Mouse (Mus musculus) retina, embryonic 14.5 days (tissue): ENCODE data around the gene Arhgap15.

ENCODE experiments used
- DNase-seq: peaks from one replicate; pipeline ENCODE4 v3.0.0-alpha.2; 2015; ENCODE audit warnings: low spot score

Arhgap15 gene

GRCm38 (mm10) chr2:44111276-44111675, 362.7 kb downstream of the Arhgap15 start:
- DNase-seq = no peak

- DNase-seq = no peak
Measured at GRCm38 (mm10) chr2:44112990-44113798, 364.6 kb downstream of the Arhgap15 start.

GRCm38 (mm10) chr2:44114296-44114695, 365.7 kb downstream of the Arhgap15 start:
- no peak for DNase-seq

GRCm38 (mm10) chr2:44121162-44121561, 372.5 kb downstream of the Arhgap15 start:
- DNase-seq = no peak

- no peak for DNase-seq
Measured at GRCm38 (mm10) chr2:44123246-44123645, 374.6 kb downstream of the Arhgap15 start.

- DNase-seq = no peak
Measured at GRCm38 (mm10) chr2:44124093-44124492, 375.5 kb downstream of the Arhgap15 start.

GRCm38 (mm10) chr2:44124683-44125082, 376.1 kb downstream of the Arhgap15 start:
- no peak for DNase-seq

GRCm38 (mm10) chr2:44126044-44126695, 377.5 kb downstream of the Arhgap15 start:
- no peak for DNase-seq

GRCm38 (mm10) chr2:44129533-44129932, 380.9 kb downstream of the Arhgap15 start:
- no peak for DNase-seq

GRCm38 (mm10) chr2:44131271-44131670, 382.6 kb downstream of the Arhgap15 start:
- DNase-seq = no peak

- DNase-seq = no peak
Measured at GRCm38 (mm10) chr2:44134796-44135195, 386.2 kb downstream of the Arhgap15 start.

- no peak for DNase-seq
Measured at GRCm38 (mm10) chr2:44140455-44140854, 391.8 kb downstream of the Arhgap15 start.

GRCm38 (mm10) chr2:44142152-44142551, 393.5 kb downstream of the Arhgap15 start:
- no peak for DNase-seq

- no peak for DNase-seq
Measured at GRCm38 (mm10) chr2:44142611-44143010, 394.0 kb downstream of the Arhgap15 start.

- no peak for DNase-seq
Measured at GRCm38 (mm10) chr2:44146124-44146981, 397.7 kb downstream of the Arhgap15 start.

- no peak for DNase-seq
Measured at GRCm38 (mm10) chr2:44147486-44147885, 398.9 kb downstream of the Arhgap15 start.

GRCm38 (mm10) chr2:44147971-44148370, 399.3 kb downstream of the Arhgap15 start:
- DNase-seq = no peak

GRCm38 (mm10) chr2:44148550-44149100, 400.0 kb downstream of the Arhgap15 start:
- no peak for DNase-seq

GRCm38 (mm10) chr2:44152301-44152700, 403.7 kb downstream of the Arhgap15 start:
- no peak for DNase-seq

GRCm38 (mm10) chr2:44160358-44160757, 411.7 kb downstream of the Arhgap15 start:
- DNase-seq = no peak

GRCm38 (mm10) chr2:44165789-44166188, 417.2 kb downstream of the Arhgap15 start:
- no peak for DNase-seq

GRCm38 (mm10) chr2:44166716-44167115, 418.1 kb downstream of the Arhgap15 start:
- no peak for DNase-seq
